Mouse (Mus musculus) inflammation-experienced regulatory T-cells, adult 16 weeks (primary cell): ENCODE data around the gene Lrrc56. TPM values are rescaled to one million over a fixed set of nuclear protein-coding genes. Genes with fewer than 3 reads are reported as not detected.

ENCODE experiments used
- polyA plus RNA-seq: library from polyadenylated mRNA; unstranded; fragments of 100-300 nt; shearing (Covaris generic); gene quantifications from one replicate; pipeline ENCODE4 v1.2.1, GENCODE M21; 2017

Gene Lrrc56
- 3.5 TPM for polyA plus RNA-seq

DNA sequence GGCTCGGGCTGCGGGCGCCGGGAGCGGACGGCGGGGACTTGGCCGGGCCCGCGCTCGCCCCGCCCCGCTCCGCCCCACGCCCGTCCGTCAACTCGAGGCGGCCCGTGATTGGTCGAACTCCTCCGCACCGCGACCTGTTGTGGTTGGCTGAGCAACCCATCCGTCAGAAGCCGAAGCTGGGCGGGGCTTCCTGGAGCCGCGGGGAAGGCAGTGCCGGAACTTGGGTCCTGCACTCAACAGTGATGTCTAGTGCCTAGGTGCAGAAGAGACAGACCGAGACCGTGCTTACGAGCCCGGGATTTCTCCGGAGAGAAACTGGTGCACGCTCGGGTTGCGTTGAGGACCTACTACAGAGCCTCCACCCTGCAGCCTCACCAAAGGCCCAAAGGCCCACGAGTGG, at the start of gene Lrrc56, which contains the start of gene Hras:
TSS of gene Lrrc56 (plus strand) at position 210 of the 400 bp plus-strand sequence.
TSS of gene Hras (minus strand) at position 58 of the 400 bp plus-strand sequence.

DNA sequence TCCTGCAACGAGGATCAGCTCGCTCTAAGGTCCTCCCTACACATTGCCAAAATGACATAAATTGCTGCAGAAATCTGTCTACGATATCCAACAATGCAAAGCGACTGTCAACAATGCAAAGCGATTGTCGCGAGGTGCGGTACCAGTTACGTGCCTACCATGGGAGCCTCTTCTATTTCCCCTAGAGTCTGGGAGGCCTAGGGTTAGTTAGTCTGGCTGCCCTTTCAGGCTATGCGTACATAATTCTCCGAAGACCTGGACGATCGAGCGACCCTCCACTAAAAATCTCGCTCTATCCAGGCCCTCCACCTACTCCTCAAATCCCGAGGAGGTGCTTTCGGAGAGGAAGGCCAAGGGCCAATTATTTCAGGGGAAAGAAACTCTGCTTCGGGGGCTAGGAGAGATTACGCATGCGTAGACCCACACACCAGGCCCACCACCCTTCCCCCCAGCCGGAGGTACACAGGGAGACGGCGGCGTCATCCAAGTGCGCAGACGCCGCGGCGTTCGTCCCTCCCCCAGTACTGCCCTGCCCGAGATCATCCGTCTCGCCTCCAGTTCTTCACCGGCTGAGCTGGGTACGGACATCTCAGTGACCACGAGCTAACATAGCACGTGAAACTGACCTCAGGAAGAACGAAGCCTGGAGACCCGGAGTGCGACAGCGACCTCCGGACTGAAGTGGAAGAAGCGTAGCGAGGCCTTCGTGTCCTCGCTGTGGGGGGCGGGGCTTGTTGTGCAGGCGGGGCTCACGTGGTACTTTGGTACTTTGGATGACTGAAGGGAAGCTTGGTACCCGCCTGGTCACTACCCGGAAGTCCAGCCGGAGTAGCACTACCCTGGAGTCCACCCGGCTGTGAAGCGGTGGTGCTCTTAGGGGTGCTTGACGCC, 21.6 kb upstream of the Lrrc56 start, which contains the start of gene Rnh1:
TSS of gene Rnh1 (minus strand) at position 742 of the 891 bp plus-strand sequence.

DNA sequence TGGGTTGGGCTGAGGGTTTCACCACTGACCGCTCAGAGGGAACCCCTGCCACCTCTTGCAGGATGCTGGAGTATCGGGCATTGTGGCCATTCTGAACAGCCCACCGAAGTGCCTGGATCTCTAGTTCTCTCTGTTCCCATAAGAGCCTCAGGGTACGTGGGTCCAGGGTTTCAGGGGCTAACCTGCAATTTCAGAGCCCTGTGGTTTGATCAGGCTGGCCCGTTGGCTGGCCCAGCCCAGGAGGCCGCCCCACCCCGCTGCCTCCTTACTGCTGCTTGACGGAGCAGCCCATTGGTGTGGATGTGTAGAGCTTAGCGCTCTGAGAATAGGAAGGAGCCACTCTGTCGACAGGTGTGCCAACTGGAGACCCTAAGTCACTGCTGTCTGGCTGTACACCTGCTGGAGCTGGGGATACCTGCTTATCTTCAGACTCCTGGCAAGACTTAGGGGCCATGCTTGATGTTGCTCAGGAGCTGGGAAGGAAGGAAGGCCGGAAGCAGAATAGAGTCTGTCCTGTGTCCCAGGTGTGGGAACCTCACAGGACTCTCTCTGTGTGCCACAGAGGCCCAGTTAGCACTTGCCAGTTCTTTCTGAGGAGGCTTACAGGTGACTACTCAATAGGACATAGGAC, 19.8 kb downstream of the Lrrc56 start, which contains the start of gene Lmntd2:
TSS of gene Lmntd2 (minus strand) at position 476 of the 631 bp plus-strand sequence.

DNA sequence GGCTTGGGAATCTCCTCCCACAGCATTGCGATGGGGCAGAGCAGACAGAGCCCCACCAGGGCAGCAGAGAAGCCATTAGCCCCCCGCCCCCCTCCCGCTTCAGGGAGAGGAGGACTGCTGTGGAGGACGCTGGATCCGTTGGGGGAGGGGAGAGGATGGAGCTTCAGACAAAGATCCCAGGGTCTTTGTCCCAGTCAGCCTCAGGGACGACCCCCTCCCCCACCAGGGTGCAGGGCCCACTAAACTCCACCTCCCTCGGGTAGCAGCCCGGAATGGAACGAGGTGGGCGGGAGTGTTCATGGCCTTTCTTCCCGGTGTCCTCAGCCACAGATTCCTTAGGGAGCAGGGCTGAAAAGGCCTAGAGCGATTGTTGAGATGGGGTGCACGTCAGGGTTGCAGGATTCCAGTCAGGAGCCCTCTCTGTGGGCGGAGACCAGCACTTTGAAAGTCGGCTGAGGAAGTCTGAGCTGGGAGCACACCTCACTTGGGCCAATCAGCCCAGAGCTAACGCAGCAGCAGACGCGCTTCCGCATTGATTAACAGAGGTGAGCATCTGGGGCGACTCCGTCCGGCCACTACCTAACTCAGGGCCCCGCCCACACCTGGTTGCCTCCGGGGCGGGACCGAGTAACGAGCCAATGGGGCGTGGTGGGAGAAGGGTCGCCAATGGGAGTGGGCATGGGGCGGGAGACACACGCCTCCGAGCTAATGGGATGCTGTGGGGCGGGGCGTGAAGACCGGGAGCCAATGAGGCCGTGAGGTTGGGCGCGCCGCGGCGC, 21.3 kb downstream of the Lrrc56 start, which contains the start of gene Rassf7:
TSS of gene Rassf7 (plus strand) at position 760 of the 779 bp plus-strand sequence.

DNA sequence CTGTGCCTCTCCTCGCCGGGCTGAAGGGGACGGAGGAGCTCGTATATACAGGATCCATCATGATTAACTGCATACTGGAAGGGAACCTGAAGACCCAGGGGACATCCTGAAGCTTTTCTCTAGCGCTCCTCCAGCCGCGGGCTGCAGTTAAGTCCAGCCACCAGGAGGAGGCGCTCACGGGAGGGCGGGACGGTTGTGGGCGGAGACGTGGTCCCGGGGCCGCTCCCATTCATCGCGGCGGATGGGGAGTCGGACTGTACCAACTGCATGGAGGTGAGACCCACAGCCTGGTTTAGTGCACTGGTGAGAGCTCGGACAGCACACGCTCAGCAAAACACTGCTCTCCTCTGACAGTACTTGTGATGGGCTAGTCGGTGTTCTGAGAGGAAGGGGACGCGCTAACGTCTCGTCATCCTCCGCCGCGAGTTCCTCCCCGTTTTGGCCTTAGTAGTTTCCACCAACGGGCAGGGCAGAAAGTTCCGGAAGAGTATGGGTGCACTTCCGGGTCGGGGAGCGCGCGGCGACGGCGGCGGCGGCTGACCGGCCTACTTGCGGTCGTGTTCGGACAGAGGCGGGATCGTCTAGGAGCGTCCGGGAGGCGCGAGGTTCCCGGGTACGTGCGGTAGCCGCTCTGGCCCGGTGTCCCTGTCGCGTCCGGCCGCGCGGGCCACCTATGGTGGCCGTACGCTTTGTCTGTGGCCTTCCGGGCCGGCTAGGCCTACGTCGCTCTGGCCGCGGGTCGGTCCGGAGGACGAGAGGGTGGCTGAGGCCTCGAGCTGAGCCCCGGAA, 34.5 kb downstream of the Lrrc56 start, which contains the start of gene Phrf1:
TSS of gene Phrf1 (plus strand) at position 506 of the 789 bp plus-strand sequence.

Other genes starting within 250 kb of the Lrrc56 start
- 1.0 TPM for gene Ifitm5, start 243.9 kb upstream of the Lrrc56 start, polyA plus RNA-seq
- gene Gm45717, start 238.2 kb upstream of the Lrrc56 start, polyA plus RNA-seq, result not detected
- gene Ifitm2, start 238.2 kb upstream of the Lrrc56 start, polyA plus RNA-seq, result 35.4 TPM
- gene Ifitm1, start 226.9 kb upstream of the Lrrc56 start, polyA plus RNA-seq, result 0.77 TPM
- 6.3 TPM for gene Ifitm3, start 183.4 kb upstream of the Lrrc56 start, polyA plus RNA-seq
- not detected for gene Ifitm6, start 176.2 kb upstream of the Lrrc56 start, polyA plus RNA-seq
- not detected for gene Gm17387, start 165.0 kb upstream of the Lrrc56 start, polyA plus RNA-seq
- 21.9 TPM for gene B4galnt4, start 133.1 kb upstream of the Lrrc56 start, polyA plus RNA-seq
- gene Pkp3, start 115.9 kb upstream of the Lrrc56 start, polyA plus RNA-seq, result 422 TPM
- 261 TPM for gene Sigirr, start 93.6 kb upstream of the Lrrc56 start, polyA plus RNA-seq
- gene Ano9, start 76.4 kb upstream of the Lrrc56 start, polyA plus RNA-seq, result 0.24 TPM
- 19.3 TPM for gene Ptdss2, start 71.8 kb upstream of the Lrrc56 start, polyA plus RNA-seq
- gene Rnh1, start 21.3 kb upstream of the Lrrc56 start, polyA plus RNA-seq, result 165 TPM
- gene Hras, start 152 bp upstream of the Lrrc56 start, polyA plus RNA-seq, result 3.5 TPM
- 15.4 TPM for gene Lmntd2, start 19.9 kb downstream of the Lrrc56 start, polyA plus RNA-seq
- 24.4 TPM for gene Rassf7, start 21.7 kb downstream of the Lrrc56 start, polyA plus RNA-seq
- 133 TPM for gene Phrf1, start 34.6 kb downstream of the Lrrc56 start, polyA plus RNA-seq
- 111 TPM for gene Irf7, start 72.3 kb downstream of the Lrrc56 start, polyA plus RNA-seq
- not detected for gene Cdhr5, start 82.6 kb downstream of the Lrrc56 start, polyA plus RNA-seq
- not detected for gene Sct, start 85.0 kb downstream of the Lrrc56 start, polyA plus RNA-seq
- gene Drd4, start 97.8 kb downstream of the Lrrc56 start, polyA plus RNA-seq, result not detected
- gene Deaf1, start 133.5 kb downstream of the Lrrc56 start, polyA plus RNA-seq, result 15.6 TPM
- 41.9 TPM for gene Tmem80, start 133.6 kb downstream of the Lrrc56 start, polyA plus RNA-seq
- gene Eps8l2, start 144.7 kb downstream of the Lrrc56 start, polyA plus RNA-seq, result not detected
- 342 TPM for gene Taldo1, start 198.0 kb downstream of the Lrrc56 start, polyA plus RNA-seq
- gene Gatd1, start 220.0 kb downstream of the Lrrc56 start, polyA plus RNA-seq, result 85.0 TPM
- 0.56 TPM for gene Cend1, start 235.3 kb downstream of the Lrrc56 start, polyA plus RNA-seq
- gene Slc25a22, start 243.7 kb downstream of the Lrrc56 start, polyA plus RNA-seq, result 82.4 TPM
- 14.5 TPM for gene Pidd1, start 249.9 kb downstream of the Lrrc56 start, polyA plus RNA-seq